Mouse (Mus musculus): ENCODE measurements around the gene Nsdhl. TPM values are rescaled to one million over a fixed set of nuclear protein-coding genes. Genes with fewer than 3 reads are reported as not detected.

Gene Nsdhl
- polyA plus RNA-seq (2012; rRNA removed; ENCODE audit: low replicate concordance), result 3.8 and 6.4 TPM in 2 replicates

GRCm38 (mm10) chrX:72917884-72918681, at the start of gene Nsdhl, which contains the start of gene Cetn2:
Gene Nsdhl, plus strand, starts transcription at chrX:72918557.
Gene Cetn2, minus strand, starts transcription at chrX:72918411.

DNA sequence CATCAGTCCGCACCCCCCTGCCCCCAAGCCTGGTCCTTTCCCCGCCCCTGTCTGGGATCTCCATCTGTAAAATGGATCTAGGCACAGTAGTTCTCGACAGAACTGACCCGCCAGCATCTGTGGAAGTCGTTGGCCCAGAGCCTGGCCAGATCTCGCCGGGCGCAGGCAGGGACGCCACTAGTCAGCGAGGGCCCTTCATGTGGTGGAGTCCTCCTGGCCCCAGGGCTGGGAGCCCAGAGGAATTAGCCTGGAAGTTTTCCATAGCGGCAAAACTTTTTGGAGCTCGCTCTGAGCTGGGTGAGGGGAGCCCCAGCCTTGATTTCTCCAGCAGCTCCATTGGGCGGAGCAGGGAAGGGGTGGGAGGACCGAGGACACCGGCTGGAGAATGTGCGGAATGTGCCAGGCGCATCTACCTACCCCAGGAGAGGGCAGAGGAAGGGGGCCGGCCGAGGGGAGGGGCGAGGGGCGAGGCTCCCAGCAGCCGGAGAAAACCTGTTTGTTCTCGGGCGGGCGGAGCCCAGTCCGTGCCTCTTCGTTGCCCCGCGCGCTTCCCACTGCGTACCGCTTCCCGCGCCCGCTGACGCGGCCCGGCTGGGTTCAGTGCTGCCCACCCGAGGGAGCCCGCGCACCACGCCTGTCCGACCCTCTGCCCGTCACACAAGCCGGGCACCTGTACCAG, 68.6 kb downstream of the Nsdhl start, which contains the start of gene Zfp185:
Gene Zfp185 (plus strand): TSS at position 499 of the 679 bp plus-strand sequence.

Other genes with a start within 250 kb of the Nsdhl start
- 0.02 TPM in 1 of 2 replicates, not detected in the other for gene Gabrq, start 93.4 kb upstream of the Nsdhl start, polyA plus RNA-seq (2012; rRNA removed; ENCODE audit: low replicate concordance)
- 0.38 and 0.92 TPM in 2 replicates for gene Cetn2, start 146 bp upstream of the Nsdhl start, polyA plus RNA-seq (2012; rRNA removed; ENCODE audit: low replicate concordance)
- 0.20 TPM in 1 of 2 replicates, not detected in the other for gene Zfp185, start 68.8 kb downstream of the Nsdhl start, polyA plus RNA-seq (2012; rRNA removed; ENCODE audit: low replicate concordance)
- not detected in 2 replicates for gene Pnma5, start 118.5 kb downstream of the Nsdhl start, polyA plus RNA-seq (2012; rRNA removed; ENCODE audit: low replicate concordance)
- 0.02 and 0.06 TPM in 2 replicates for gene Pnma3, start 146.2 kb downstream of the Nsdhl start, polyA plus RNA-seq (2012; rRNA removed; ENCODE audit: low replicate concordance)
- gene Xlr4a, start 163.9 kb downstream of the Nsdhl start, polyA plus RNA-seq (2012; rRNA removed; ENCODE audit: low replicate concordance), result 0.15 TPM in 1 of 2 replicates, not detected in the other
- 0.16 TPM in 1 of 2 replicates, not detected in the other for gene Xlr3a, start 178.5 kb downstream of the Nsdhl start, polyA plus RNA-seq (2012; rRNA removed; ENCODE audit: low replicate concordance)
- gene Gm14685, start 198.5 kb downstream of the Nsdhl start, polyA plus RNA-seq (2012; rRNA removed; ENCODE audit: low replicate concordance), result 0.05 TPM in 1 of 2 replicates, not detected in the other
- gene Xlr5b, start 230.2 kb downstream of the Nsdhl start, polyA plus RNA-seq (2012; rRNA removed; ENCODE audit: low replicate concordance), result not detected in 2 replicates
- not detected in 2 replicates for gene DXBay18, start 230.9 kb downstream of the Nsdhl start, polyA plus RNA-seq (2012; rRNA removed; ENCODE audit: low replicate concordance)